Mouse (Mus musculus) midbrain, postnatal 0 days (tissue): ENCODE data around the gene Igsf6. TPM values are rescaled to one million over a fixed set of nuclear protein-coding genes. Genes with fewer than 3 reads are reported as not detected.

Source experiments
- ATAC-seq: fragments of 200-750 bp; cut with Nextera tagmentation; 2 replicates; pipeline ENCODE4 v1.8.0; 2017; ENCODE audit warnings: moderate number of reproducible peaks, mild to moderate bottlenecking, moderate TSS enrichment, moderate library complexity; ENCODE audit not compliant: low FRiP score
- DNase-seq: peaks from one replicate; pipeline ENCODE4 v3.0.0-alpha.2; 2015; ENCODE audit warnings: low spot score
- H3K27ac ChIP-seq: fragments of 300-500 bp; sonication (generic); 2 replicates; pipeline ENCODE4 v1.5.1; 2014; ENCODE audit warnings: low read depth, mild to moderate bottlenecking, low read length, mixed read lengths
- H3K27me3 ChIP-seq: fragments of 300-500 bp; sonication (generic); 2 replicates; pipeline ENCODE4 v1.6.1; 2014; ENCODE audit warnings: low read length, control low read depth, mixed read lengths; ENCODE audit not compliant: insufficient read depth
- H3K36me3 ChIP-seq: fragments of 300-500 bp; sonication (generic); 2 replicates; pipeline ENCODE4 v1.6.1; 2014; ENCODE audit warnings: low read length, control low read depth, mixed read lengths; ENCODE audit not compliant: insufficient read depth
- H3K4me1 ChIP-seq: fragments of 300-500 bp; sonication (generic); 2 replicates; pipeline ENCODE4 v1.6.1; 2014; ENCODE audit warnings: mild to moderate bottlenecking, control low read depth, antibody characterized with exemption, low read length, mixed read lengths; ENCODE audit not compliant: insufficient read depth
- H3K4me2 ChIP-seq: fragments of 300-500 bp; sonication (generic); 2 replicates; pipeline ENCODE4 v1.6.1; 2014; ENCODE audit warnings: low read depth, mild to moderate bottlenecking, low read length, mixed read lengths; ENCODE audit not compliant: poor library complexity, severe bottlenecking
- H3K4me3 ChIP-seq: fragments of 300-500 bp; sonication (generic); 2 replicates; pipeline ENCODE4 v1.5.1; 2014; ENCODE audit warnings: low read depth, mild to moderate bottlenecking, low read length, moderate library complexity
- H3K9ac ChIP-seq: fragments of 300-500 bp; sonication (generic); replicated peaks from 2 replicates; pipeline ENCODE4 v1.6.1; 2014; ENCODE audit warnings: mild to moderate bottlenecking, low read length, moderate library complexity, mixed read lengths; ENCODE audit not compliant: poor library complexity, severe bottlenecking
- H3K9me3 ChIP-seq: fragments of 300-500 bp; sonication (generic); 2 replicates; pipeline ENCODE4 v1.6.1; 2016; ENCODE audit warnings: low read length, control low read depth
- CTCF ChIP-seq: IDR thresholded peaks from 2 replicates; pipeline ENCODE4 v1.5.1; 2016; ENCODE audit warnings: antibody characterized with exemption, mild to moderate bottlenecking
- WGBS: fragments of 180-500 bp; shearing (Covaris S2); extraction: QIAGEN DNeasy Blood & Tissue Kit; methylation state at CpG from one replicate; pipeline ENCODE4 v1.1.7; 2014; 5-methylcytosine and 5-hydroxymethylcytosine counted together
- polyA plus RNA-seq: library from polyadenylated mRNA; unstranded; fragments of >200 nt; fragmentation: Nextera tagmentation; extraction: Ambion mirVana; gene quantifications from 2 replicates; pipeline ENCODE4 v1.2.1, GENCODE M21; 2015
- total RNA-seq: library from RNA; depleted of rRNA; stranded (reverse); fragments of >200 nt; gene quantifications from 2 replicates; pipeline ENCODE4 v1.2.3, GENCODE M21; 2014

The Igsf6 gene
- total and polyA plus RNA-seq, 2 experiments from 2014 or later, result 0.63 to 0.77 TPM

- Histone ChIP-seq H3K4me2 (no peak overlapping the region), H3K9ac (no peak overlapping the region), H3K9me3 (no peaks in the 10 kb centered on the region), H3K4me1 (no peaks in the 10 kb centered on the region), H3K27ac (no peak overlapping the region), H3K36me3 (no peaks in the 10 kb centered on the region), H3K4me3 (no peak overlapping the region), H3K27me3 (no peaks in the 10 kb centered on the region)
- 88% methylated on average over 2 of the region's 2 CpGs for WGBS
- no peak for TF ChIP-seq CTCF
- ATAC-seq (no peak), DNase-seq (no peak)
Measured at GRCm38 (mm10) chr7:121081816-121082215, 7.4 kb upstream of the Igsf6 start.

- no peak within 1 kb of the TSS for H3K9ac ChIP-seq
- ATAC-seq (no peak), DNase-seq (no peak)
- no peaks in the 10 kb centered on the region for H3K36me3 ChIP-seq
- no peak for TF ChIP-seq CTCF
- no peaks in the 10 kb centered on the region for H3K9me3 ChIP-seq
- 94% methylated on average over 4 of the region's 4 CpGs for WGBS
- no peaks in the 10 kb centered on the region for H3K27me3 ChIP-seq
- no peak within 1 kb of the TSS for H3K4me3 ChIP-seq
- H3K27ac ChIP-seq, result no peak within 1 kb of the TSS
- H3K4me1 ChIP-seq, result no peaks in the 10 kb centered on the region
- no peak within 1 kb of the TSS for H3K4me2 ChIP-seq
Measured at GRCm38 (mm10) chr7:121081350-121081749, 7.0 kb upstream of the Igsf6 start, which contains the start of gene Otoa. TSS of gene Otoa (plus strand) at chr7:121081650.

DNA sequence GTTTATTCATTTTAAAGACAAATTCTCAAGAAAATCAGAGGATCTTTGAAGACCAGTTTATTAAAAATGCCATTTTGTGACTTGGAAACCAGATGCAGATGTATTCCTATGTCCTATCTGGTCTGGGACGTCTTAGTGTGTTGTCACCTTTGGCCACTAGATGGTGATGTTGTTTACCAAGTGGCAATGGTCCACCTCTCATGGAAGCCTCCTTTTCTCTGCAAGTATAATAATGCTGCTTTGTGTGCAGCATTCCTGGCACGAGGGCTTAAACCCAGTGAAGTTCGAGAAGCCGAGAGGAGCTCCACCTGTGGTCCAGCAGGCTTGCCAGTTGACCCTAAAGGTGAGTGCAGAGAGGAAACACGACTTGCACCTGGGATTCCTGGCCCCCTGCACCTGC, 3.5 kb upstream of the Igsf6 start:
- H3K4me3 ChIP-seq, result no peak overlapping the region
- 11% methylated on average over 5 of the region's 5 CpGs for WGBS
- H3K9me3 ChIP-seq, result no peaks in the 10 kb centered on the region
- DNase-seq (peak; percentile 88), ATAC-seq (peak; percentile 78; the same call in 1 of the 2 replicates)
- no peak overlapping the region for H3K9ac ChIP-seq
- H3K4me1 ChIP-seq, result no peaks in the 10 kb centered on the region
- H3K27me3 ChIP-seq, result no peaks in the 10 kb centered on the region
- no peak overlapping the region for H3K4me2 ChIP-seq
- peak; percentile 91 for TF ChIP-seq CTCF
- no peaks in the 10 kb centered on the region for H3K36me3 ChIP-seq
- H3K27ac ChIP-seq, result no peak overlapping the region

DNA sequence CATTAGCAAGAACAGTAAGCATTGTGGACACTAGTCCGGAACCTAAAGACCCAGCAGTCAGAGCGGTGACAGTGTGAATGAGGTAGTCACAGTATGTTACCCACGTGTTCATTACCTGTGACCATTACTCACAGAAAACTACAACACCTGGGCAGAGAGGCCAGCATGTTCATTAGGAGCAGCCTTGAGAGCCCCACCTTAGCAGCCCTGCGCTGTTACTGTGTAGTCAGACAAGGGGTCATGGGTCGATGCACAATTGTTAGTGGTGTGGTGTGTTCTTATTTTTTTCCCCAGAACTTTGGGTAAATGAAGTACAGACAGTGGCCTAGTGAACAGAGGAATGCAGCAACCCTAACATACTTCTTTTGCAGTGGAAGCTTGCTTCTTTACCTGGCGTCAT, 2.9 kb upstream of the Igsf6 start:
- ATAC-seq, result no peak
- no peak overlapping the region for H3K9ac ChIP-seq
- H3K27ac ChIP-seq, result no peak overlapping the region
- H3K4me1 ChIP-seq, result no peaks in the 10 kb centered on the region
- TF ChIP-seq CTCF, result no peak
- H3K4me3 ChIP-seq, result no peak overlapping the region
- 89% methylated on average over 6 of the region's 6 CpGs for WGBS
- H3K4me2 ChIP-seq, result no peak overlapping the region
- no peak for DNase-seq
- no peaks in the 10 kb centered on the region for H3K36me3 ChIP-seq
- no peaks in the 10 kb centered on the region for H3K27me3 ChIP-seq
- H3K9me3 ChIP-seq, result no peaks in the 10 kb centered on the region

GRCm38 (mm10) chr7:121075416-121075815, 1.0 kb upstream of the Igsf6 start:
- no peak for ATAC-seq
- Histone ChIP-seq H3K4me2 (no peak overlapping the region), H3K27me3 (no peaks in the 10 kb centered on the region), H3K4me1 (no peaks in the 10 kb centered on the region), H3K36me3 (peaks cover 7% of the 10 kb centered on the region), H3K4me3 (no peak overlapping the region), H3K9me3 (no peaks in the 10 kb centered on the region), H3K27ac (no peak overlapping the region), H3K9ac (no peak overlapping the region)
- TF ChIP-seq CTCF, result no peak
- WGBS, result 90% methylated on average over 5 of the region's 5 CpGs
- no peak for DNase-seq

DNA sequence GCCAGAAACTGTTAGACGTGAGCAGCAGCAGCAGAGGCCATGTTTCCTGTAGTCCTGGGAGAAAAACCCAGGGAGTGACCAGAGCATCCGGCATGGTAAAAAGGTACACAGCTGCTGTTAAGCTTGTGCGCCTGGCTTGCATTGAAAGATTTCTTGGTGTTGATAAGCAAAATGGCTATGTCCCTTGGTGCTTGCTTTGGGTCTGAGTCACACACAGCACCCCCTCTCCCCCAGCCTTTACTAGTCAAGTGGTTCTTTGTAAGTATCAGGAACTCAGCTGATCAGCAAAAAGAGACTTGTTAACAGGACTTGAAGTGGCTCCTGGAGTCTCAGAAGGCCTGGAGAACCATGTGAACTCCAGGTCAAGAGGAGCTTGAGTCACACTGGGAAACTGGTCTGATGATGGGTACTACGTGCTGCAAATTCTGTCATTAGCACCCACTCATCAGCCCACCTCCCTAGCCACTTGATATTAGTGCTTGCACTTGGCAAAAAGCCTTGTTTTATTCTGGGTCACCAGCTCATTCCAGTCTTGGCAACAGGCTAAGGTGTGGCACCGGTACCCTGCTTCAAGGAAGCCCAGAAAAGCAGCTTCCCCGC, 529 bp upstream of the Igsf6 start:
- no peaks in the 10 kb centered on the region for H3K27me3 ChIP-seq
- peaks cover 10% of the 10 kb centered on the region for H3K36me3 ChIP-seq
- H3K9ac ChIP-seq, result no peak overlapping the region
- no peak for DNase-seq
- H3K4me2 ChIP-seq, result no peak overlapping the region
- no peaks in the 10 kb centered on the region for H3K4me1 ChIP-seq
- no peak for TF ChIP-seq CTCF
- ATAC-seq, result no peak
- H3K4me3 ChIP-seq, result no peak overlapping the region
- no peak overlapping the region for H3K27ac ChIP-seq
- no peaks in the 10 kb centered on the region for H3K9me3 ChIP-seq
- 86% methylated on average over 6 of the region's 6 CpGs for WGBS
